Mouse (Mus musculus) limb, embryonic 10.5 days (tissue): ENCODE measurements around the gene Sipa1l2. TPM values are rescaled to one million over a fixed set of nuclear protein-coding genes. Genes with fewer than 3 reads are reported as not detected.

Experiments used
- DNase-seq: peaks from one replicate; pipeline ENCODE4 v3.0.0-alpha.2; 2017; ENCODE audit warnings: low spot score
- H3K27ac ChIP-seq: fragments of 300-500 bp; sonication (generic); 2 replicates; pipeline ENCODE4 v1.5.1; 2016; ENCODE audit warnings: mild to moderate bottlenecking
- H3K27me3 ChIP-seq: fragments of 300-500 bp; sonication (generic); 2 replicates; pipeline ENCODE4 v1.6.1; 2016; ENCODE audit warnings: low read depth, mild to moderate bottlenecking; ENCODE audit not compliant: poor library complexity, severe bottlenecking
- H3K36me3 ChIP-seq: fragments of 300-500 bp; sonication (generic); 2 replicates; pipeline ENCODE4 v1.6.1; 2016; ENCODE audit warnings: mild to moderate bottlenecking, moderate library complexity
- H3K4me1 ChIP-seq: fragments of 300-500 bp; sonication (generic); 2 replicates; pipeline ENCODE4 v1.6.1; 2016
- H3K4me3 ChIP-seq: fragments of 300-500 bp; sonication (generic); 2 replicates; pipeline ENCODE4 v1.5.1; 2016; ENCODE audit warnings: mild to moderate bottlenecking, moderate library complexity
- H3K9me3 ChIP-seq: fragments of 300-500 bp; sonication (generic); replicated peaks from 2 replicates; pipeline ENCODE4 v1.6.1; 2016; ENCODE audit warnings: mild to moderate bottlenecking
- WGBS: fragments of 180-500 bp; shearing (Covaris S2); methylation state at CpG from one replicate; pipeline ENCODE4 v1.1.7; 2016; 5-methylcytosine and 5-hydroxymethylcytosine counted together
- polyA plus RNA-seq: library from polyadenylated mRNA; unstranded; fragments of >200 nt; fragmentation: Nextera tagmentation; extraction: Ambion mirVana; gene quantifications from 2 replicates; pipeline ENCODE4 v1.2.1, GENCODE M21; 2016

Gene Sipa1l2
- polyA plus RNA-seq, 1 experiment from 2014 or later: 13.9 TPM

GRCm38 (mm10) chr8:125604213-125604816 is 34.7 kb upstream of the Sipa1l2 start:
- H3K27me3 ChIP-seq: no peaks in the 10 kb centered on the region
- no peaks in the 10 kb centered on the region for H3K9me3 ChIP-seq
- no peak for DNase-seq
- H3K36me3 ChIP-seq: no peaks in the 10 kb centered on the region
- H3K4me3 ChIP-seq: no peak overlapping the region
- WGBS: 80% methylated on average over 18 of the region's 18 CpGs
- H3K4me1 ChIP-seq: peaks cover 32% of the 10 kb centered on the region
- peak overlapping the region; percentile 47 for H3K27ac ChIP-seq

GRCm38 (mm10) chr8:125603312-125603840 is 33.8 kb upstream of the Sipa1l2 start:
- WGBS: 89% methylated on average over 8 of the region's 8 CpGs
- H3K9me3 ChIP-seq: no peaks in the 10 kb centered on the region
- no peak overlapping the region for H3K4me3 ChIP-seq
- H3K4me1 ChIP-seq: peaks cover 32% of the 10 kb centered on the region
- no peak for DNase-seq
- H3K27ac ChIP-seq: no peak overlapping the region
- no peaks in the 10 kb centered on the region for H3K36me3 ChIP-seq
- no peaks in the 10 kb centered on the region for H3K27me3 ChIP-seq

- Histone ChIP-seq H3K4me3 (no peak overlapping the region), H3K27me3 (no peaks in the 10 kb centered on the region), H3K9me3 (no peaks in the 10 kb centered on the region), H3K36me3 (no peaks in the 10 kb centered on the region), H3K27ac (no peak overlapping the region; the same call in 1 of the 2 replicates), H3K4me1 (peaks cover 45% of the 10 kb centered on the region)
- WGBS: 78% methylated on average over 12 of the region's 12 CpGs
- DNase-seq: no peak
Measured at GRCm38 (mm10) chr8:125600033-125600686, 30.6 kb upstream of the Sipa1l2 start.

GRCm38 (mm10) chr8:125595571-125596508 is 26.2 kb upstream of the Sipa1l2 start:
- Histone ChIP-seq H3K36me3 (no peaks in the 10 kb centered on the region), H3K9me3 (no peaks in the 10 kb centered on the region), H3K27me3 (no peaks in the 10 kb centered on the region), H3K4me3 (no peak overlapping the region; the same call in 1 of the 2 replicates), H3K27ac (no peak overlapping the region; the same call in 1 of the 2 replicates), H3K4me1 (peaks cover 47% of the 10 kb centered on the region)
- WGBS: 30% methylated on average over 17 of the region's 17 CpGs
- peak; percentile 48 for DNase-seq

GRCm38 (mm10) chr8:125590363-125590762 is 20.8 kb upstream of the Sipa1l2 start:
- Histone ChIP-seq H3K27ac (peak overlapping the region; percentile 61), H3K27me3 (no peaks in the 10 kb centered on the region), H3K9me3 (no peaks in the 10 kb centered on the region), H3K4me3 (no peak overlapping the region), H3K4me1 (peaks cover 29% of the 10 kb centered on the region), H3K36me3 (no peaks in the 10 kb centered on the region)
- no peak for DNase-seq
- WGBS: 42% methylated on average over 3 of the region's 3 CpGs

GRCm38 (mm10) chr8:125586587-125586986 is 17.0 kb upstream of the Sipa1l2 start:
- H3K4me1 ChIP-seq: peaks cover 21% of the 10 kb centered on the region

GRCm38 (mm10) chr8:125584276-125584675 is 14.7 kb upstream of the Sipa1l2 start:
- no peaks in the 10 kb centered on the region for H3K27me3 ChIP-seq
- no peak for DNase-seq
- WGBS: 71% methylated on average over 3 of the region's 3 CpGs
- 0 out of 2 replicates have a peak, but pooled peaks cover 4% of the 10 kb centered on the region for H3K4me1 ChIP-seq
- H3K9me3 ChIP-seq: no peaks in the 10 kb centered on the region
- H3K27ac ChIP-seq: no peak overlapping the region
- H3K36me3 ChIP-seq: no peaks in the 10 kb centered on the region
- H3K4me3 ChIP-seq: no peak overlapping the region

More at GRCm38 (mm10) chr8:125586587-125586986, 17.0 kb upstream of the Sipa1l2 start:
- H3K36me3 ChIP-seq: no peaks in the 10 kb centered on the region
- no peaks in the 10 kb centered on the region for H3K27me3 ChIP-seq
- no peak for DNase-seq
- 85% methylated on average over 7 of the region's 7 CpGs for WGBS
- no peak overlapping the region for H3K4me3 ChIP-seq
- no peak overlapping the region for H3K27ac ChIP-seq
- no peaks in the 10 kb centered on the region for H3K9me3 ChIP-seq

GRCm38 (mm10) chr8:125580426-125580825 is 10.8 kb upstream of the Sipa1l2 start:
- WGBS: 91% methylated on average over 5 of the region's 5 CpGs
- Histone ChIP-seq H3K9me3 (no peaks in the 10 kb centered on the region), H3K4me1 (0 out of 2 replicates have a peak, but pooled peaks cover 4% of the 10 kb centered on the region), H3K4me3 (no peak overlapping the region), H3K27me3 (no peaks in the 10 kb centered on the region), H3K27ac (no peak overlapping the region), H3K36me3 (no peaks in the 10 kb centered on the region)
- no peak for DNase-seq

- Histone ChIP-seq H3K27me3 (peaks cover 4% of the 10 kb centered on the region), H3K4me3 (no peak overlapping the region), H3K27ac (no peak overlapping the region), H3K9me3 (no peaks in the 10 kb centered on the region), H3K36me3 (no peaks in the 10 kb centered on the region), H3K4me1 (no peaks in the 10 kb centered on the region)
- 85% methylated on average over 4 of the region's 4 CpGs for WGBS
- DNase-seq: no peak
Measured at GRCm38 (mm10) chr8:125576127-125576526, 6.5 kb upstream of the Sipa1l2 start.

GRCm38 (mm10) chr8:125574280-125574679 is 4.7 kb upstream of the Sipa1l2 start:
- Histone ChIP-seq H3K27me3 (peaks cover 13% of the 10 kb centered on the region), H3K9me3 (no peaks in the 10 kb centered on the region), H3K4me1 (peaks cover 9% of the 10 kb centered on the region), H3K27ac (no peak overlapping the region), H3K36me3 (no peaks in the 10 kb centered on the region), H3K4me3 (no peak overlapping the region)
- no peak for DNase-seq
- 39% methylated on average over 4 of the region's 4 CpGs for WGBS

GRCm38 (mm10) chr8:125572246-125572645 is 2.6 kb upstream of the Sipa1l2 start:
- no peak for DNase-seq
- H3K4me3 ChIP-seq: no peak overlapping the region
- WGBS: 97% methylated on average over 4 of the region's 4 CpGs
- H3K27ac ChIP-seq: no peak overlapping the region
- H3K36me3 ChIP-seq: no peaks in the 10 kb centered on the region
- H3K27me3 ChIP-seq: peaks cover 13% of the 10 kb centered on the region
- peaks cover 23% of the 10 kb centered on the region for H3K4me1 ChIP-seq
- no peaks in the 10 kb centered on the region for H3K9me3 ChIP-seq

GRCm38 (mm10) chr8:125570835-125571465 is 1.3 kb upstream of the Sipa1l2 start:
- 66% methylated on average over 12 of the region's 12 CpGs for WGBS
- H3K36me3 ChIP-seq: no peaks in the 10 kb centered on the region
- no peaks in the 10 kb centered on the region for H3K9me3 ChIP-seq
- DNase-seq: peak; percentile 53
- H3K27ac ChIP-seq: no peak overlapping the region
- H3K4me1 ChIP-seq: peaks cover 26% of the 10 kb centered on the region
- H3K27me3 ChIP-seq: peaks cover 13% of the 10 kb centered on the region
- H3K4me3 ChIP-seq: no peak overlapping the region
